Mouse (Mus musculus) CD8-positive naive resting alpha-beta T cell, adult 2 months (primary cell): ENCODE measurements around the gene Nfic.
A peak's percentile ranks its signal among the peaks of the same experiment; 100 is the strongest.

Experiments used
- DNase-seq, 2 experiments: peaks; one replicate each; pipeline ENCODE4 v3.0.0; 2022; ENCODE audit warnings: low read depth in 2 of 2, low spot score in 2 of 2

Nfic gene

DNA sequence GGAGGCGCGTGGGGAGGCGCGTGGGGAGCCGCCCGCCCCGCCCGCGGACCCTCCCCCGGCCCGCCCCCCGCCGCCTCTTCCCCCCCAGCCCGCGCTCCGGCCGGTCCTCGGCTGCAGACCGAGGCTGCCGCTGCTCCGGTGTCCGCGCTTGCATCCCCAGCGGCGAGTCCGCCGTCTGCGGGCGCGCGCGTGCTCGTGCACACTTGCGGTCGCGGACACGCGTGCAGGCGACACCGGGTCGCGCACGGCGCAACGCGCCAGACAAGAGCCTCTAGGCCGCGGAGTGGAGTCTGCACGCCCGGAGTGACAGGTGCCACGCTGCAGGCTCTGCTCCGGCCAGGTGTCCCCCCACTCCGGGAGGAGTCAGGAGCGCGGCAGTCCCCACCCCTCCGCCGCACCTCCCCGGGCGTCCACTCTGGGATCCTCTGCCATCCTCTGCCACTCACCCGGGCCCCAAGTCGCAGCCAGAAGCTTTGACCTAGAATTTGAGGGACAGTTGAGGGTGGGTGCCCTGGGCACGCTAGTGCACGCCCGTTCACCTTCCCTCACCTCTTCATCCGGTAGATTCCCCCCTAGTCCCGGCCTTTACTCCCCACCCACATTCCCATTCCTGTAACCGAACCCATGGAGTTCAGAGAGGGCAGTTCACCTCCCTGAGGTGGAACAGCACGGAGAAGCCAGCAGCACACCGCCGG lies 24.5 kb downstream of the Nfic start:
- peak in 1 of 2 experiments; percentile 39 for DNase-seq

GRCm38 (mm10) chr10:81430141-81430830 lies 25.1 kb downstream of the Nfic start:
- DNase-seq = peak; percentile 47 to 56

- DNase-seq = peak; percentile 25 to 38
These were observed 25.8 kb downstream of the Nfic start for GRCm38 (mm10) chr10:81429605-81430061.

- no peak for DNase-seq
These were observed 26.3 kb downstream of the Nfic start for GRCm38 (mm10) chr10:81429092-81429491.

GRCm38 (mm10) chr10:81428507-81428870 lies 26.9 kb downstream of the Nfic start:
- no peak for DNase-seq

- no peak for DNase-seq
These were observed 27.5 kb downstream of the Nfic start for GRCm38 (mm10) chr10:81427804-81428506.

DNA sequence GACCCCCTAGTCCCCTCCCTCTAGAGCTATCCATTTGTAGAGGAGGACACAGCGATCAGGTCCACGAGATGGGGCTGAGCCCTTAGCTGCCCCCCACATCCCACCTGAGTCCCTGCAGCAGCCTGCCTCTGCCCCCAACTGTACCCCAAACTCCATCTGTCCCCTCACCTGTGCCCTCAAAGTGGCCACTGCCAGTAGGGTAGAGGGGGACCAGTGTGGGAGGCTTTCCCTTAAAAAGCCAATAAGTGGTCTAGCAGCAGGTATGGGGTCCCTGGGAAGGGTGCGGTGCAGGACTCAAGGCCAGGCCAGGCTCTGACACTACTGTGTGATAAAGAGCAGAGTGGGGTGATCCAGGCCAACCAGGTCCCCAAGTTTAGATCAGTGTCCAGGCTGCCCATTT lies 28.1 kb downstream of the Nfic start:
- no peak for DNase-seq

GRCm38 (mm10) chr10:81426897-81427296 lies 28.5 kb downstream of the Nfic start:
- DNase-seq = no peak

GRCm38 (mm10) chr10:81426081-81426671 lies 29.3 kb downstream of the Nfic start:
- no peak for DNase-seq

GRCm38 (mm10) chr10:81425236-81425850 lies 30.1 kb downstream of the Nfic start:
- DNase-seq = no peak

- no peak for DNase-seq
These were observed 31.0 kb downstream of the Nfic start for GRCm38 (mm10) chr10:81424246-81425051.

GRCm38 (mm10) chr10:81423476-81424245 lies 31.8 kb downstream of the Nfic start:
- DNase-seq = no peak

DNA sequence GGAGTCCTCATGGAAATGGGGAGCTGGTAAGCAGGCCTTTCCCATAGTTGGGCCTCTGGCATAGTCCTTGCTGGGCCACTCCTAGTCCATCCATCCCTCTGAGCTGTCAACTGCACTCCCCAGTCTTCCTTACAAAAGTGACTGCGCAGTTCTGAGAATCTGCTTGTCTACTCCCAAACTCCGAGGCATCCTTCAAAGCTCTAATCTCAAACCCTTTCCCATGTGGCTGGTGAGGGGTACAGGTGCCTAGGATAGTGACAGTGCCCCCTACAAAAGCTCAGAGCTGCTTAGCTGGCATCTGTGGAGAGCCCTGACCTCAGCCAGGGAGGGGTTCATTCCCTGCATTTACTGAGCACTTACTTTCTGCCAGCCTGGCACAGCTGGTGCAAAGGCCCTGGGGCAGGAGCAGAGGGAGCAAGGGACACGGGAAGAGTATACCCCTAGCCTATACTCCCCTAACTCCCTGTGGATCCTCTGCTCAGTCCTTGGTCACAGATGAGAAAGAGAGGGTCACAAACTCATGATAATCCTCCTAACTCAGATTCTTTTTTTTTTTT lies 32.7 kb downstream of the Nfic start:
- no peak for DNase-seq

- no peak for DNase-seq
These were observed 33.2 kb downstream of the Nfic start for GRCm38 (mm10) chr10:81422191-81422590.

GRCm38 (mm10) chr10:81421797-81422100 lies 33.7 kb downstream of the Nfic start:
- no peak for DNase-seq

DNA sequence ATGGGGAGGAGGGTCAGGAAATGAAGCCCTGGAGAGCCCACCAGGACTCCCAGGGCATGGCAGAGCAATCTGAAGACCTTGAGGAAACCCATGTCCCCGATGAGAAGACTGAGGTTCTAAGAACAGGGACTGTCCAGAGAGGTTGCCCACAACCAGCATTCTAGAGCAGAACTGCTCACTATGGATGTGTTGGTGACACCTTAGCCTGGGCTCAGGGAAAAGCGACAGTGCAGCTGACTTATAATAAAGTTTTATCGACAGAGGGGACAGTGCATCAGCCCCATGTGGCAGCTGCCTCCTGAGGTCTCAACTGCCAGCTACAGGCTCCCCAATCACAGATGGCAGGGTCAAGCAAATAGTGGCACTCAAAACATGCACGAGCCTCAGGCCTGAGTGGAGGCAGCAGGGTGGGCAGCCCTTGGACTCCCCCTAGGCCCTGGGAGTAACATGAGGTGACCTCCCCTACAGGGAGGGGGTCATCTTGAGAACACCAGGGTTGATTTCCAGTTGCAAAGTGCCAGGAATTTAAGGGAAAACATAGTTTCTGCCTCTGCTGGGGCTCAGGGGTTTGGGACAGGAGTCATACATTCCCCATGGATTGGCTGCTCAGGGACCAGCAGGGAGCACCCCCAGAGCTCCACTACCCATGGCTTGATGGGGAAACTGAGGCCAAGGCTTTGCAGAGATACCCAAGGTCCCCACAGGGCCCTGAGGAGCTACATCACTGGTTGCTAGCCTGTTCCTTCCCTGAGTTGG lies 34.2 kb downstream of the Nfic start:
- DNase-seq = no peak

GRCm38 (mm10) chr10:81420191-81420767 lies 35.2 kb downstream of the Nfic start:
- DNase-seq = no peak

DNA sequence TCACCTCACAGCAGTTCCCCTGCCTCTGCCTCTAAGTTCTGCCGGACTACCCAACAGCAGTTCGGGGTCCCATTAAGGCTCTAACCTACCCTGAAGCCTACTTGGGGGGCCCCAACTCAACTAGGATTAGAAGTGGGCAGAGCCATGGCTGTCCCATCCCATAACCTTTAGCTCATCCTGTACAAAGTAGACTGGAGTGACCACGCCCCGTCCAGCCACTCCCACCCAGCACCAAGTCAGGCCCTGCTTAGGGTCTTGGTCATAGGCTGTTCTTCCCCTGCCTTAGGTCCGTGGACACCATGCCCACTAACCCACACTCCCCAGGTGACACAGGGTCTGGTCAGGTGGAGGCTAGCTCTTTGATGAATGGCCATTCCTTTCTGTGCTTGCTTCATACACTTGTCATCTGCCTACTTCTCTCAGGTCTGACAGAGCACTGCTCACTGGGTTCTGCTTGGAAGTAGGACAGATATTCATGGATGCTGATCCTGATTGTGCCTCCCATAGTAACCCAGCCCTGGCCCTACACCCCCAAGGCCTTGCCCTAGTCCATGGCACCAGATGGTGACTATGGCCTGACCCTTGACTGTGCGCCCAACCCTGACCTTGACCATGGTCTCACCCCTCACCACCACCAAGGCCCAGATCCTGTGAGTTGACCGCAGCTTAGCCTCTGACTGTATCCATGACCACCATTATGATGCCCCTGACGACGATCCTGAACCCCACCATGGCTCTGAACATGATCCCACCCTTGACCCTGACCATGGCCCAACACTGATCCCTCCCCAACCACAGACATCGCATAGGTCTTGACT lies 36.1 kb downstream of the Nfic start:
- no peak for DNase-seq
